Comparison of ENCODE assay signal across 8 mouse cellular contexts in the genomic region with DNA sequence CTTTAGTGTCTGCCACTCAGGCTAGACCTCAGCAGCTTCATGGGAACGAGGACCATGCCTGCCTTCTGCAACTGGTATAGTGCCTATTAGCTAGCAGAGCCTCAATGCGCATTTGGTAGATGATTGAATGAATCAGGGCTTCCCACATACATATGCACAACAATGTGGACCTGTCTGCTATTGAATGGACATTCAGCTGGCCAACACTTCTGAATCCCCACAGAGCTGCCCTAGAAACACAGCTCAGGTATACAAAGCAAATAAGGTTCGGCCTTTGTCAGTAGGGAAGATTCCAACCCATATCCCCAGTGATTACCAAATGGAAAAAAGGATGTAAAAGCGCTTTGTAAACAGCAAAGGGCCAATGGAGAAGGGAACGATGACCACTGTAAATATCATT. TPM values are rescaled to one million over a fixed set of nuclear protein-coding genes. Genes with fewer than 3 reads are reported as not detected.
A peak's percentile ranks its signal among the peaks of the same experiment; 100 is the strongest.
DNase-seq lines count a peak whose midpoint lies in the region; ATAC-seq lines count a peak whose summit lies in the region.

No protein-coding gene starts in this region.

- peak overlapping the region; percentile 77 for H3K4me3 ChIP-seq in heart, embryonic 10.5 days
- peak overlapping the region; percentile 74 for H3K4me3 ChIP-seq in limb, embryonic 10.5 days
- H3K4me3 ChIP-seq in neural tube, embryonic 15.5 days (replicated peaks) = peak overlapping the region; percentile 78

- H3K4me1 ChIP-seq in heart, embryonic 10.5 days = peaks cover 4% of the 10 kb centered on the region
- peaks cover 12% of the 10 kb centered on the region for H3K4me1 ChIP-seq in limb, embryonic 10.5 days
- H3K4me1 ChIP-seq in neural tube, embryonic 15.5 days = peaks cover 31% of the 10 kb centered on the region

- no peaks in the 10 kb centered on the region for H3K9me3 ChIP-seq in heart, embryonic 10.5 days
- no peaks in the 10 kb centered on the region for H3K9me3 ChIP-seq in limb, embryonic 10.5 days (replicated peaks)
- no peaks in the 10 kb centered on the region for H3K9me3 ChIP-seq in neural tube, embryonic 15.5 days (replicated peaks)

- 25% methylated on average over 5 of the region's 5 CpGs for WGBS in heart, embryonic 10.5 days
- 24% methylated on average over 5 of the region's 5 CpGs for WGBS in limb, embryonic 10.5 days
- 7% methylated on average over 5 of the region's 5 CpGs for WGBS in neural tube, embryonic 15.5 days

- no peak for ATAC-seq in neural tube, embryonic 15.5 days (ENCODE audit: low FRiP score)

- H3K27ac ChIP-seq in heart, embryonic 10.5 days = no peak overlapping the region
- peak overlapping the region; percentile 81; the same call in 1 of the 2 replicates for H3K27ac ChIP-seq in limb, embryonic 10.5 days
- H3K27ac ChIP-seq in neural tube, embryonic 15.5 days (replicated peaks) = peak overlapping the region; percentile 79; the same call in 1 of the 2 replicates

- peak overlapping the region; percentile 82 for H3K9ac ChIP-seq in neural tube, embryonic 15.5 days (replicated peaks)

- peak overlapping the region; percentile 60 for H3K4me2 ChIP-seq in neural tube, embryonic 15.5 days

- no peaks in the 10 kb centered on the region for H3K36me3 ChIP-seq in heart, embryonic 10.5 days
- peaks cover 14% of the 10 kb centered on the region; the same call in 1 of the 2 replicates for H3K36me3 ChIP-seq in limb, embryonic 10.5 days
- peaks cover 10% of the 10 kb centered on the region; the same call in 1 of the 2 replicates for H3K36me3 ChIP-seq in neural tube, embryonic 15.5 days

- DNase-seq in heart, embryonic 10.5 days (ENCODE audit: low spot score) = no peak
- DNase-seq in heart, postnatal 4 days = no peak
- DNase-seq in 3T3-L1 (ENCODE audit: low read depth, low spot score) = peak; percentile 11
- DNase-seq in cerebellum, postnatal 25 days = peak; percentile 30 to 33
- DNase-seq in limb, embryonic 10.5 days (ENCODE audit: low spot score) = no peak
- DNase-seq in spleen, postnatal 10 days (ENCODE audit: low spot score in 2 of 2) = no peak
- no peak for DNase-seq in kidney, adult 9 months

- no peaks in the 10 kb centered on the region for H3K27me3 ChIP-seq in heart, embryonic 10.5 days (ENCODE audit: insufficient read depth, poor library complexity, severe bottlenecking)
- no peaks in the 10 kb centered on the region; the same call in 1 of the 2 replicates for H3K27me3 ChIP-seq in limb, embryonic 10.5 days (ENCODE audit: low read depth, poor library complexity, severe bottlenecking)
- H3K27me3 ChIP-seq in neural tube, embryonic 15.5 days (replicated peaks) = no peaks in the 10 kb centered on the region

RNA-seq across cellular contexts. Expression of a gene that starts 0.7 kb away (rescaled TPM):
- polyA plus RNA-seq in heart, embryonic 10.5 days (2016; fragmentation: Nextera tagmentation; extraction: Ambion mirVana) = 2.6 and 6.1 TPM in 2 replicates
- 1 to 10 TPM; 3.0 to 3.6 TPM for total RNA-seq in heart, postnatal 4 days (2021)
- polyA plus RNA-seq in limb, embryonic 10.5 days (2016; fragmentation: Nextera tagmentation; extraction: Ambion mirVana) = 8.7 and 10.8 TPM in 2 replicates
- polyA plus RNA-seq in neural tube, embryonic 15.5 days (2015; fragmentation: Nextera tagmentation; extraction: Ambion mirVana) = 15.7 and 17.6 TPM in 2 replicates

Comparison
In these comparisons a context has a peak if more than half of its experiments do, and no peak if none do; other contexts are left out.
1. DNase-seq: peak in 3T3-L1 (single experiment) and cerebellum, postnatal 25 days (2 of 2); none in heart, embryonic 10.5 days (single experiment), heart, postnatal 4 days (single experiment), limb, embryonic 10.5 days (single experiment), spleen, postnatal 10 days (0 of 2) and kidney, adult 9 months (single experiment).
2. Peak in every context shown above with its lines, with median percentiles within 50 percentile points of each other: H3K4me3 ChIP-seq.